Mouse (Mus musculus): ENCODE measurements at regions not wholly inside any gene's neighbourhood (a gene's known extent, or its start where the extent isn't known, plus 50 kb on each side); places are given as distances from the start of the nearest gene placed in this dataset.

DNA sequence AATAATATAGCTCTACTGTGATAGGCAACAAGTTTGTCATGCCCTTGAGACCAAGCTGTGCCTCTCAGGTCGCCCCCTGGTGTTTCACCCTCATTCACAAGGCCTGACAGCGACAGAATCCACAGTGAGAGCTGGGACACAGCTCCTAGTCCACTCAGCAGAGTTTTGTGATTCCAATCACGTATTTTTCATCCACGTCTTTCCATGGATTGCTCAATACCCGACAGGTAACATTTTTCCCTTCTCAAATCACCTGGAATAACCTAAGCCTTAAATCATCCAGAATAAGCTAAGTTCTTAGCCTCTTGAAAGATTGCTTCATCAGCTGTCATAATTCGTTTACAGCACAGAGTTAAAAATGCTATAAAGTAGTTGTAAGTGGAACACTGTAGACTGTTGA, 211.3 kb downstream of the Ccdc91 start:
- Histone ChIP-seq H3K4me2 (replicated peaks) (no peak overlapping the region), H3K4me3 (no peak overlapping the region), H3K9ac (no peak overlapping the region), H3K27ac (no peak overlapping the region), H3K9me3 (replicated peaks) (no peaks in the 10 kb centered on the region), H3K27me3 (no peaks in the 10 kb centered on the region), H3K36me3 (no peaks in the 10 kb centered on the region), H3K4me1 (no peaks in the 10 kb centered on the region)
- WGBS = 77% methylated on average over 6 of the region's 6 CpGs
- no peak for ATAC-seq (ENCODE audit: low FRiP score)

DNA sequence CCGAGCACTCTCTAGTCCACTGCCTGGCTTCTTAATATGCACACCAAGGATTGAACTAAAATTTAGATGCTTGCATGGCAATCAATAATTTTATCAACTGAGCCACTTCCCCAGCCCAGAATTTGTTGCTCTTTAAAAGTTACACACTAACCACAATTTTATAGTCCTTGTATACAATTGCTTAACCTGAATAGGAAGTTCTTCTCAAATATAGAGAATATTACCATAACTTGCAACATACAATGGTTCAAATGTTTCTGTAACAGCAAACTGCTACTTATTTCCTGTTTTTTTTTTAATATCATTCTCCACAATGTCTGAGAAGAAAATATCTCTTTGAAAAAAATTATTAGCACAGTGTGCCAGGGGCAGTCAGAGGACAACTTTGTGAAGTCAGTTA, 222.6 kb downstream of the Ccdc91 start:
- Histone ChIP-seq H3K9ac (no peak overlapping the region), H3K4me3 (no peak overlapping the region), H3K9me3 (replicated peaks) (no peaks in the 10 kb centered on the region), H3K27me3 (no peaks in the 10 kb centered on the region), H3K4me1 (no peaks in the 10 kb centered on the region), H3K27ac (no peak overlapping the region), H3K36me3 (no peaks in the 10 kb centered on the region), H3K4me2 (replicated peaks) (no peak overlapping the region)
- ATAC-seq (ENCODE audit: low FRiP score) = no peak
- WGBS = 95% methylated on average over 1 of the region's 1 CpGs

DNA sequence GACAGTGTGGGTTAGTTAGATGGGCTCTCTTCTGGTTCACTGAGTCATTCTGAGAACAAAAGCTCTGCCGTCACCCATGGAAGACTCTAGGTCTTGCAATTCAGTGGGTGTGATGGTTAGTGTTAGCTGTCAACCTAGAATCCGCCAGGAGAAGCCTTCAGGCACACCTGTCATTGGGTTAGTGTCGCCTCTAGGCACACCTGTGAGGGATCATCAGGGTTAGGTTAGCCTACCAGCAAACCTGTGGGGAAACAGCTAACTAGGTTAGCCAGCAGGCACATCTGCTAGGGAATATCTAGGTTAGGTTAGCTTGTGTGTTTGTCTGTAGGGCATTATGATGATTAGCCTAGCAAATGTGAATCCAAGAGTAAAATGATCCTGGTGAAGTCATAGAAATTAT, 223.8 kb downstream of the Ccdc91 start:
- no peaks in the 10 kb centered on the region for H3K36me3 ChIP-seq
- H3K27ac ChIP-seq = no peak overlapping the region
- WGBS = 77% methylated on average over 3 of the region's 3 CpGs
- H3K9ac ChIP-seq = no peak overlapping the region
- ATAC-seq (ENCODE audit: low FRiP score) = no peak
- no peak overlapping the region for H3K4me3 ChIP-seq
- H3K4me1 ChIP-seq = no peaks in the 10 kb centered on the region
- no peak overlapping the region for H3K4me2 ChIP-seq (replicated peaks)
- H3K27me3 ChIP-seq = no peaks in the 10 kb centered on the region
- H3K9me3 ChIP-seq (replicated peaks) = no peaks in the 10 kb centered on the region

DNA sequence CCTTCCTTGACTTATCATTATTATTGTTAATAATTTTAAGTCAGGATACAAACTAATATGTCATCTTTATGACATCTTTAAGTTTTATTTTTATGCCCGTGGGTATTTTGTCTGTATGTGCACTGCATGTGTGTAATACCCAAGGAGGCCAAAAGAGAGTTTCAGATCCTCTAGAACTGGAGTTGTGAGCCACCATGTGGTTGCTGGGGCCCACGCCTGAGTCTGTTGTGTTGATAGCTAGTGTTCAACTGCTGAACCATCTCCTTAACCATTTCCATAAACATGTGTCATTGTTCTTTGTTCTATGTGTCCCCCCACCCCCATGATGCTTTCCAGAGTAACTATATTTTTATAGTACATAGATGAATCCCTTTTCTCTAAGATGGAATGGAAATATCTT, 225.0 kb downstream of the Ccdc91 start:
- no peak overlapping the region for H3K4me3 ChIP-seq
- no peaks in the 10 kb centered on the region for H3K4me1 ChIP-seq
- H3K27me3 ChIP-seq = no peaks in the 10 kb centered on the region
- ATAC-seq (ENCODE audit: low FRiP score) = no peak
- no peak overlapping the region for H3K27ac ChIP-seq
- WGBS = 83% methylated on average over 2 of the region's 2 CpGs
- no peaks in the 10 kb centered on the region for H3K9me3 ChIP-seq (replicated peaks)
- no peak overlapping the region for H3K4me2 ChIP-seq (replicated peaks)
- H3K9ac ChIP-seq = no peak overlapping the region
- no peaks in the 10 kb centered on the region for H3K36me3 ChIP-seq

DNA sequence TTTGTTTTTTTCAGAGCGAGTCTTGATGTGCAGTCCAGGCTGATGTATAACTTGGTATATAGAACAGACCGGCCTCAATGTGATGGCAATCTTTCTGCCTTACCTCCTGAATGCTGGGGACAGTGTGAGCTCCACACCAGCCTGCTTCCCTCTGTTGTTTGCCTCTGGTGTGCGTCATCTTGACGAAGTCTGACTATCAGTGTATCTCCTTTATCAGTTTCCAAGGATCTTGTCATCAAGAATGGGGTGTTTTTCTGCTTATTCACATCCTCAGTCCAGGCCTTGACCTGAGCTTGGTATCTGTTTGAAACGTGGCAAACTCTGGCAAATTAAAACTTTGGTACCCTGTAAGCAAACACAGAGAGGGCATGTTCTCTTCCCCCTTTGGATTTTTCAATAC, 226.3 kb downstream of the Ccdc91 start:
- WGBS = 88% methylated on average over 5 of the region's 5 CpGs
- Histone ChIP-seq H3K4me2 (replicated peaks) (no peak overlapping the region), H3K4me3 (no peak overlapping the region), H3K27ac (no peak overlapping the region), H3K4me1 (no peaks in the 10 kb centered on the region), H3K36me3 (no peaks in the 10 kb centered on the region), H3K9ac (no peak overlapping the region), H3K9me3 (replicated peaks) (no peaks in the 10 kb centered on the region), H3K27me3 (no peaks in the 10 kb centered on the region)
- ATAC-seq (ENCODE audit: low FRiP score) = no peak

DNA sequence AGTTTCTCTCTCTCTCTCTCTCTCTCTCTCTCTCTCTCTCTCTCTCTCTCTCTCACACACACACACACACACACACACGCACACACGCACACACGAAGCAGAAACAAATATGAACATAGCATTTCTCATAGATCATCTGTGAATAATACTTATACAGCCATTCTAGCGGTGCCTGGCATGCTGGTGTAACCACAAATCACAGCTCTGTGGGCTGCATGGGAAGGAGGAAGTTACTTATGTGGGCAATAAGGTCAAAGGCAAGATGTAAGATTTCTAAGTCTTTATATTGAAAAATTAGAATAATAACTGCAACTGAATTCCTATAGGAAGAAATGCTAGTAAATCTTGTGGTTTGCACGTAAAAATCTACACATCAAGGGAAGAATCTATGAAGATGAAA, 228.7 kb downstream of the Ccdc91 start:
- no peaks in the 10 kb centered on the region for H3K27me3 ChIP-seq
- no peak overlapping the region for H3K4me2 ChIP-seq (replicated peaks)
- H3K9ac ChIP-seq = no peak overlapping the region
- 87% methylated on average over 5 of the region's 5 CpGs for WGBS
- no peaks in the 10 kb centered on the region for H3K36me3 ChIP-seq
- H3K4me3 ChIP-seq = no peak overlapping the region
- H3K4me1 ChIP-seq = no peaks in the 10 kb centered on the region
- H3K9me3 ChIP-seq (replicated peaks) = no peaks in the 10 kb centered on the region
- ATAC-seq (ENCODE audit: low FRiP score) = no peak
- no peak overlapping the region for H3K27ac ChIP-seq

DNA sequence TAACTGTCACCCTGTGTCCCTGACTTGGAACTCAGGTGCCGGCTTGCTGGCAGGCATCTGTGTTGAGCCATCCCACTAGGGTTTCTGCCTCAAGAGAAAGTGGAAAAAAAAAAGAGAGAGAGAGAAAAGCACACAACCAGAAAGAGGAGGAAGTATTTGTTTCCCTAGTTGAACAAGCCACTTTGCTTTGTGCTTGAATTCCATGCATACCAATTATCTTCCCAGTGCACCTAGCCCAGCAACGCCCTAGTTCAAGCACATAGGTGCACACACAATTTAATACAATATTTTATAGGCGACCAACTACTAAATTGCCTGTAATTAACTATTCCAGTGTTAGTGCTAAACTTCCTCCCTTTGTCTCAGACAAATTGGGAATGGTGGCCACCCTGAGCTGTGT, 230.3 kb downstream of the Ccdc91 start:
- H3K27me3 ChIP-seq = no peaks in the 10 kb centered on the region
- ATAC-seq (ENCODE audit: low FRiP score) = no peak
- H3K9me3 ChIP-seq (replicated peaks) = no peaks in the 10 kb centered on the region
- H3K4me1 ChIP-seq = no peaks in the 10 kb centered on the region
- WGBS = 76% methylated on average over 3 of the region's 3 CpGs
- H3K36me3 ChIP-seq = no peaks in the 10 kb centered on the region
- no peak overlapping the region for H3K4me2 ChIP-seq (replicated peaks)
- no peak overlapping the region for H3K4me3 ChIP-seq
- H3K27ac ChIP-seq = no peak overlapping the region
- no peak overlapping the region for H3K9ac ChIP-seq

DNA sequence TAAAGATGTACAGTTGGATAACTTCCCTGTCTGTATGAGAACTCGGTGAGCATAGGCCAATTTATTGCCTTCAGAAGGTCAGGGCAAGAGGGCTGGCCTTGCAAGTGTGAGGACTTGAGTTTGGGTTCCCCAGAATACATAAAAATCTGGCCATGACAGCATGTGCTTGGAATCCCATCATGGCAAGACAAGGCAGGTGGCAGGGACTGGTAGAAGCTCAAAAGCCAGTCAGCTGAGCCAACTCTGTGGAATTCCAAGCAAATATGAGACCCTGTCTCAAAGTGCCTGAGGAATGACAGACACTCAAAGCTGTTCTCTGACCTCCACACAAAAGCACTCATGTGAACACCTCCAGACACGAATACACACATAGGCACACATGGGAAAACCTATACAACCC, 231.1 kb downstream of the Ccdc91 start:
- no peak for ATAC-seq (ENCODE audit: low FRiP score)
- no peak overlapping the region for H3K27ac ChIP-seq
- WGBS = 82% methylated on average over 2 of the region's 2 CpGs
- no peaks in the 10 kb centered on the region for H3K36me3 ChIP-seq
- H3K4me1 ChIP-seq = no peaks in the 10 kb centered on the region
- H3K27me3 ChIP-seq = no peaks in the 10 kb centered on the region
- H3K9ac ChIP-seq = no peak overlapping the region
- no peaks in the 10 kb centered on the region for H3K9me3 ChIP-seq (replicated peaks)
- no peak overlapping the region for H3K4me2 ChIP-seq (replicated peaks)
- H3K4me3 ChIP-seq = no peak overlapping the region

DNA sequence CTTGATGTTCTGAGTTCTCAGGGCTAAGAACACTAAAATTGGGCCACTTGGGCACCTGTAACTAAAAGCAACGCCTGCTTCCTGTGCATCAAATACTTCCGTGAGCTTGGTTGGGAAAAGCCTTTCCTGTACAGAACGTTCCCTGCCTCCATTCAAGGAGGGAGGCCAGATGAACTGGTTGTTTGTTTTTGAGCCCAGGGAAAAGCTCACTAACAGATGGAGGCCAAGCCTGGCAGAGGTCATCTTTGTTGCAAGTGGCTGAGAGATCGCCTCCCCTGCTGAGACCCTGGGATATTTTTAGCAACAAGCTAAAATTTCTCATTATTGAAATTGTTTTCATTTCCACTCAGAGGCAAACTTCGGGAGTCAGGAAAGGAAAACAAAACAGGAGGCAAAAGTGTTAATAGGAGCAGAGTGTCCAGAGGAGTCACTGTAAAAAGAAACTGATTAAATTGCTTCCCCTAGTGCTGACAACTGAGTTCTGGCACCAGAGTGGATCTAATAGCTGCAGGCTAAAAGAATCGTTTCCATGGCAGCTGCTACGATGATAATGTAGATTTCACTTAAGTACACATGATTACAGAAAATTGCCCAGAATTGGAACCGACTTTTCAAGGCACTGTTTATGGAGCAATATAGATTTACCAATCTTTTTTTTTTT, 242.6 kb downstream of the Ccdc91 start:
- ATAC-seq (ENCODE audit: low FRiP score) = no peak
- Histone ChIP-seq H3K4me3 (no peak overlapping the region), H3K4me2 (replicated peaks) (no peak overlapping the region), H3K36me3 (no peaks in the 10 kb centered on the region), H3K27ac (no peak overlapping the region), H3K27me3 (no peaks in the 10 kb centered on the region), H3K9me3 (replicated peaks) (no peaks in the 10 kb centered on the region), H3K9ac (no peak overlapping the region), H3K4me1 (peaks cover 4% of the 10 kb centered on the region; the same call in 1 of the 2 replicates)
- WGBS = 41% methylated on average over 8 of the region's 8 CpGs

DNA sequence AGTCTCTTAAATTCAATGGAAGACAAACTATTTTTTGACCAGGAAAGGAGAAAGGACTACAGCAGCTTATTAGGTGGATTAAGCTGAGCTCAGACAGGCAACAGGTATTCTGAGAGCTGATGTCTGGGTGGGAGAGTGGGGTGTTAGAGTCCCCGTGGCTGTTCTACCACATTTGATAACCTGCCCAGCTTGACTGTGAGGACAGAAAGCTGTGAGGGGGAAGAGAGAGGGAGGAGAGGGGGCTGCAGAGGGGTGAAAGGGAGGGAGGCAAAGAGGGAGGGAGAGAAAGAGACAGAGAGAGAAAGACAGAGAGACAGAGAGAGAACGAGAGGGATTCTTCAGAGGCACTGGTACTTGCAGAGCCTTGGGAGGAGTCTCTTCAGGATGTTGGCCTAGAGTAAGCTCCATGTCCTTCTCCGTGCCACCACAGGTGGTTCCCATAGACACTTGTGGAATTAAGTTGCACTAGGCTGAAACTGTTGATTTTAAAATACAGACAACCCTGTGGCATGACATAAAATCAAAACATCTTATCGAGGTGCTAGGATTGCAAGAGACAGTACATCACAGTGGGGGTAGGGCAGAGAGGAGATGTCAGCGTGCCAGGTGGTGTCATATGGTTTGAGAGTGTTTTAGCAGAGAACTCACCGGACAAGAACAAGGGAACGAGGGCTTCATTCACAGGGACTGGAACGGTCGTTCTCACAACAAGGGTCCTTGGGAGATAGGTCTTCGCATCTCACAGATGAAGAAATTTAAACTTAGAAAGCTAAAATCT, 243.3 kb downstream of the Ccdc91 start:
- no peak overlapping the region for H3K9ac ChIP-seq
- no peaks in the 10 kb centered on the region for H3K27me3 ChIP-seq
- H3K4me1 ChIP-seq = peaks cover 4% of the 10 kb centered on the region; the same call in 1 of the 2 replicates
- ATAC-seq (ENCODE audit: low FRiP score) = no peak
- 71% methylated on average over 10 of the region's 10 CpGs for WGBS
- H3K36me3 ChIP-seq = no peaks in the 10 kb centered on the region
- H3K4me3 ChIP-seq = no peak overlapping the region
- no peak overlapping the region for H3K27ac ChIP-seq
- no peak overlapping the region for H3K4me2 ChIP-seq (replicated peaks)
- H3K9me3 ChIP-seq (replicated peaks) = no peaks in the 10 kb centered on the region

DNA sequence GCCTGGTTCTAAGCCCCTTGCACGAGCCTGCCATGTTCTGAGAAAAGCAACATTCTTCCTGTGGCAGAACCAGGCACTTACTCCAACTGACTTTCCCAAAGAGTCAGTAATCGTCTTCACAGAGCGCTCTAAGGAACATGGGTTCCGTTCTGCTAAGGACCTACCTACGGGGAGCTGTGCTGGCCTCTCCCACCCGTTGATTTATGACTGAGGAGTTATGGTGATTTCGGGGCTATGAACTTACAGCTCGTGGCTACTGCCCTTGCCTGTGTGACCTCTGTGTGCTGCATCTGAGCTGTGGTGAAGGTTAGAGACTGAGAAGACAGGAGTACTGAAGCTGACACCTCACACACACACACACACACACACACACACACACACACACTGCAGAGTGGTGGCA, 243.9 kb downstream of the Ccdc91 start:
- Histone ChIP-seq H3K4me1 (peaks cover 4% of the 10 kb centered on the region; the same call in 1 of the 2 replicates), H3K36me3 (no peaks in the 10 kb centered on the region), H3K4me3 (no peak overlapping the region), H3K27me3 (no peaks in the 10 kb centered on the region), H3K9me3 (replicated peaks) (no peaks in the 10 kb centered on the region), H3K9ac (no peak overlapping the region), H3K4me2 (replicated peaks) (no peak overlapping the region), H3K27ac (no peak overlapping the region)
- WGBS = 86% methylated on average over 8 of the region's 8 CpGs
- no peak for ATAC-seq (ENCODE audit: low FRiP score)

DNA sequence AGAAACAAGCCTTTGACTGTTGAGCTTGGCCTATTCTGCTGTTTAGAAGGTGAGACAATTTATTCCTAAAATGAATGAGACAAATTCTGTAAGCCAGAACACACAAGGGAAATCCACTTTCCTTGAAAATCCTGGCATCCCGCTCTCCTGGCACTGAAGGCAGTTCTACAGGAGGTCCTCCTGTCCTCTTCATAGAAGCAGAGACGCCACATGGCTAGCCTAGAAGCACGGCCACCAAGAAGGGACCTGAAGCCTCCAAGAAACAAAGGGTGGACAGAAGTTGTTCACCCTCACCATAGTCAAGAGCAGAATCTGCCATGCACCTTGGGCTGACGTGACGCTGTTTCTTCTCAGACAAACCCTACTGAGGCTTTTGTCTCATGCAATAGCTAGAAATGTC, 247.7 kb downstream of the Ccdc91 start:
- H3K27ac ChIP-seq = no peak overlapping the region
- H3K9ac ChIP-seq = no peak overlapping the region
- 95% methylated on average over 5 of the region's 5 CpGs for WGBS
- no peak overlapping the region for H3K4me2 ChIP-seq (replicated peaks)
- H3K27me3 ChIP-seq = no peaks in the 10 kb centered on the region
- no peak overlapping the region for H3K4me3 ChIP-seq
- H3K36me3 ChIP-seq = no peaks in the 10 kb centered on the region
- peaks cover 4% of the 10 kb centered on the region; the same call in 1 of the 2 replicates for H3K4me1 ChIP-seq
- H3K9me3 ChIP-seq (replicated peaks) = no peaks in the 10 kb centered on the region
- no peak for ATAC-seq (ENCODE audit: low FRiP score)

DNA sequence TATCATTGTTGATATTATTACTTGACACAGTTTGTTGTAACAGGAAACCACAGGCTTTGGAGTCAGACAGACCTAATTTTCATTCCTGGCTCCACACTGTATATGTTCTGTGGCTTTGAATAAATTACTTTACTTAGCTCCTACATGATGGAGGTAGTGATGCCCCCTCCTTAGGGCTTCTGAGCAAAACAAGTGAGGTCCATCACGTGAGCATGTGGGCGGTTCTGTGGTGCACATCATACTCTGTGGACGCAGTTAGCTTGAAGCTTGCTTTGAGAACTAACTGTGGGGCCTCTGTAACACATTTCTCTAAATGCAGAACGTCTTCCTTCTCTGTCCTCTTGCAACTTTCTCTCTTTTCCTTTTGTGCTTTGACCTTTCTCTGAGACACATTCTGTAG, 251.4 kb downstream of the Ccdc91 start:
- Histone ChIP-seq H3K9me3 (replicated peaks) (no peaks in the 10 kb centered on the region), H3K36me3 (no peaks in the 10 kb centered on the region), H3K4me3 (no peak overlapping the region), H3K27ac (no peak overlapping the region), H3K9ac (no peak overlapping the region), H3K4me2 (replicated peaks) (no peak overlapping the region), H3K4me1 (no peaks in the 10 kb centered on the region), H3K27me3 (no peaks in the 10 kb centered on the region)
- WGBS = 75% methylated on average over 4 of the region's 4 CpGs
- ATAC-seq (ENCODE audit: low FRiP score) = no peak
